Comparison of ENCODE assay signal across 20 mouse cellular contexts in the genomic region with DNA sequence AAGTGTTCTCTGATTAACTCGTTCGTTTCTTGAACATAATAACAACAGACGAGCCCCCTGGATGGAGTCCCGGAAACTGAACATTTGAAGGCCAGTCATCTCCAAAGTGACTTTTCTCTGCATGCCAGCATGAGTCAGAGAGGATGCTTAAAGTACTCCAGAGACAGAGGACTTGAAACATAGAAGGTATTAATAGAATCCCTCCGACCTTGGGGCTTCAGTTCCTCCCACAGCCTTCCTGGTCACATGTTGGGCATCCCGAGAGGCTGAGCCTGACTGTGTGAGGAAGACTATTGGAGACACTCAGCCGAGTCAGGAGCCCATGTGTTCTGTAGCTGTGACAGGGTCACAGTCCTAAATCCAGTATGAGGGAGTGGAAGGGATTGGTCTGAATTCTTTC.
DNase-seq lines count a peak whose midpoint lies in the region; ATAC-seq and TF ChIP-seq lines count a peak whose summit lies in the region.
"Had no signal": no experiment of that assay in that cellular context is flagged by ENCODE, and none has a peak within 500 bp of the region (broad histone marks: within the 10 kb centered on the region; RNA-seq: fewer than 3 reads in every experiment).

No protein-coding gene starts in this region.

- TF ChIP-seq CTCF in heart, postnatal 0 days (IDR thresholded peaks at IDR 0.05; ENCODE audit: low read depth): no peak

- H3K4me2 ChIP-seq in heart, postnatal 0 days (ENCODE audit: low read depth, low read length): no peak overlapping the region
- no peak overlapping the region for H3K4me2 ChIP-seq in midbrain, embryonic 16.5 days (ENCODE audit: low read length)
- H3K4me2 ChIP-seq in hindbrain, embryonic 14.5 days (replicated peaks): no peak overlapping the region
- H3K4me2 ChIP-seq: hindbrain, embryonic 15.5 days; intestine, embryonic 15.5 days; liver, embryonic 11.5 days; midbrain, embryonic 13.5 days had no signal

- WGBS in heart, embryonic 10.5 days: 54% methylated on average over 7 of the region's 7 CpGs
- WGBS in heart, postnatal 0 days: 13% methylated on average over 7 of the region's 7 CpGs
- WGBS in midbrain, embryonic 16.5 days: 70% methylated on average over 7 of the region's 7 CpGs
- WGBS in hindbrain, embryonic 14.5 days: 71% methylated on average over 7 of the region's 7 CpGs

- peak; percentile 70 for ATAC-seq in heart, postnatal 0 days (ENCODE audit: insufficient read depth, low read depth)
- no peak for ATAC-seq in midbrain, embryonic 16.5 days
- ATAC-seq in hindbrain, embryonic 14.5 days (ENCODE audit: low FRiP score): no peak
- ATAC-seq: forebrain, embryonic 16.5 days; intestine, embryonic 15.5 days; midbrain, embryonic 13.5 days had no signal

- peak overlapping the region; percentile 47 for H3K27ac ChIP-seq in heart, embryonic 10.5 days
- no peak overlapping the region for H3K27ac ChIP-seq in heart, postnatal 0 days (ENCODE audit: low read depth)
- no peak overlapping the region for H3K27ac ChIP-seq in midbrain, embryonic 16.5 days (ENCODE audit: low read length)
- H3K27ac ChIP-seq in hindbrain, embryonic 14.5 days: no peak overlapping the region
- H3K27ac ChIP-seq: hindbrain, embryonic 15.5 days; intestine, embryonic 15.5 days; midbrain, embryonic 13.5 days had no signal

- no peak overlapping the region for H3K4me3 ChIP-seq in heart, embryonic 10.5 days
- no peak overlapping the region for H3K4me3 ChIP-seq in heart, postnatal 0 days (ENCODE audit: low read depth, low read length)
- no peak overlapping the region for H3K4me3 ChIP-seq in midbrain, embryonic 16.5 days (ENCODE audit: low read depth, low read length)
- no peak overlapping the region for H3K4me3 ChIP-seq in hindbrain, embryonic 14.5 days (replicated peaks; ENCODE audit: low read length)
- H3K4me3 ChIP-seq: hindbrain, embryonic 15.5 days; intestine, embryonic 15.5 days; midbrain, embryonic 13.5 days had no signal

- no peak overlapping the region for H3K9ac ChIP-seq in heart, postnatal 0 days (replicated peaks; ENCODE audit: low read depth, low read length)
- H3K9ac ChIP-seq in midbrain, embryonic 16.5 days (ENCODE audit: low read depth, low read length): no peak overlapping the region
- no peak overlapping the region for H3K9ac ChIP-seq in hindbrain, embryonic 14.5 days
- H3K9ac ChIP-seq: hindbrain, embryonic 15.5 days; intestine, embryonic 15.5 days; midbrain, embryonic 13.5 days had no signal

- peak; percentile 72 for DNase-seq in heart, embryonic 10.5 days (ENCODE audit: low spot score)
- DNase-seq in heart, adult 8-10 months (ENCODE audit: low spot score): no peak
- DNase-seq in heart, postnatal 0 days (ENCODE audit: low spot score): peak; percentile 62
- DNase-seq in heart, postnatal 14 days: no peak
- peak; percentile 36 for DNase-seq in Muller cell, postnatal 12 days (ENCODE audit: inconsistent ontology term)
- peak; percentile 46 to 51 for DNase-seq in adrenal gland, postnatal 36 days
- no peak for DNase-seq in hindbrain, embryonic 14.5 days (ENCODE audit: low spot score)
- DNase-seq: cerebellum, adult 9-10 months; kidney, adult 9 months; kidney, postnatal 36 days; left cerebral cortex, postnatal 4 days; lung, adult 18-20 months; lung, postnatal 14 days; thymus, adult 18-20 months had no signal

- no peaks in the 10 kb centered on the region for H3K9me3 ChIP-seq in heart, embryonic 10.5 days
- no peaks in the 10 kb centered on the region for H3K9me3 ChIP-seq in heart, postnatal 0 days (replicated peaks; ENCODE audit: control insufficient read depth, low read length)
- H3K9me3 ChIP-seq in midbrain, embryonic 16.5 days (replicated peaks; ENCODE audit: control insufficient read depth, low read length, poor library complexity, severe bottlenecking): no peaks in the 10 kb centered on the region
- no peaks in the 10 kb centered on the region for H3K9me3 ChIP-seq in hindbrain, embryonic 14.5 days (ENCODE audit: control insufficient read depth, low read length)
- H3K9me3 ChIP-seq: hindbrain, embryonic 15.5 days; intestine, embryonic 15.5 days; midbrain, embryonic 13.5 days had no signal

- no peaks in the 10 kb centered on the region for H3K36me3 ChIP-seq in heart, embryonic 10.5 days
- no peaks in the 10 kb centered on the region for H3K36me3 ChIP-seq in heart, postnatal 0 days (replicated peaks; ENCODE audit: control insufficient read depth, insufficient read depth, low read length)
- H3K36me3 ChIP-seq in midbrain, embryonic 16.5 days (ENCODE audit: control insufficient read depth, insufficient read depth, low read length): no peaks in the 10 kb centered on the region
- H3K36me3 ChIP-seq in hindbrain, embryonic 14.5 days (replicated peaks; ENCODE audit: control insufficient read depth, insufficient read depth): no peaks in the 10 kb centered on the region
- H3K36me3 ChIP-seq: hindbrain, embryonic 15.5 days; intestine, embryonic 15.5 days; midbrain, embryonic 13.5 days had no signal

- no peak for TF ChIP-seq EP300 in heart, postnatal 0 days (IDR thresholded peaks at IDR 0.05; ENCODE audit: low read depth)

- peaks cover 34% of the 10 kb centered on the region for H3K4me1 ChIP-seq in heart, embryonic 10.5 days
- H3K4me1 ChIP-seq in heart, postnatal 0 days (ENCODE audit: control insufficient read depth, insufficient read depth): peaks cover 5% of the 10 kb centered on the region; the same call in 1 of the 2 replicates
- H3K4me1 ChIP-seq in midbrain, embryonic 16.5 days (ENCODE audit: control insufficient read depth, insufficient read depth, low read length): peaks cover 10% of the 10 kb centered on the region
- peaks cover 9% of the 10 kb centered on the region for H3K4me1 ChIP-seq in hindbrain, embryonic 14.5 days (replicated peaks; ENCODE audit: control insufficient read depth, insufficient read depth, low read length)

- intact Hi-C loops in heart, postnatal 14 days (cut with DNase I): no loop called here

- H3K27me3 ChIP-seq in heart, embryonic 10.5 days (ENCODE audit: insufficient read depth, poor library complexity, severe bottlenecking): no peaks in the 10 kb centered on the region
- H3K27me3 ChIP-seq in heart, postnatal 0 days (ENCODE audit: control insufficient read depth, insufficient read depth, low read length): no peaks in the 10 kb centered on the region
- no peaks in the 10 kb centered on the region for H3K27me3 ChIP-seq in midbrain, embryonic 16.5 days (ENCODE audit: control insufficient read depth, insufficient read depth, low read depth, low read length)
- H3K27me3 ChIP-seq in hindbrain, embryonic 14.5 days (ENCODE audit: control insufficient read depth, insufficient read depth, low read length): no peaks in the 10 kb centered on the region
- H3K27me3 ChIP-seq: hindbrain, embryonic 15.5 days; intestine, embryonic 15.5 days had no signal

Comparison
In these comparisons a context has a peak if more than half of its experiments do, and no peak if none do; other contexts are left out.
1. DNase-seq: peak in heart, embryonic 10.5 days (single experiment), heart, postnatal 0 days (single experiment), Muller cell, postnatal 12 days (single experiment) and adrenal gland, postnatal 36 days (2 of 2); none in heart, adult 8-10 months (single experiment), heart, postnatal 14 days (0 of 2) and hindbrain, embryonic 14.5 days (single experiment).